Mouse (Mus musculus) ES-E14 (cell line): ENCODE data around the gene Dars2.

ENCODE experiments used
- CHD2 ChIP-seq: IDR thresholded peaks from 2 replicates; pipeline ENCODE4 v1.6.1; 2014; ENCODE audit warnings: mild to moderate bottlenecking, low read depth, low read length, inconsistent platforms
- MAFK ChIP-seq: IDR thresholded peaks from 2 replicates; pipeline ENCODE4 v1.6.1; 2014; ENCODE audit warnings: mild to moderate bottlenecking, low read depth, low read length, inconsistent platforms; ENCODE audit not compliant: insufficient read depth
- ZNF384 ChIP-seq: IDR thresholded peaks from 2 replicates; pipeline ENCODE4 v1.6.1; 2012; ENCODE audit warnings: low read depth, low read length, inconsistent platforms

- TF ChIP-seq MAFK = no peak
- no peak for TF ChIP-seq ZNF384
- no peak for TF ChIP-seq CHD2
These were observed 30.1 kb downstream of the Dars2 start for GRCm38 (mm10) chr1:161040426-161040770.
